Mouse (Mus musculus) spleen, adult 2 months (tissue): ENCODE measurements around the gene Aqp8.

Experiments used
- CTCF ChIP-seq: fragments of 200-500 bp; IDR thresholded peaks from 2 replicates; pipeline ENCODE4 v1.5.1; 2011; ENCODE audit warnings: mild to moderate bottlenecking, inconsistent platforms; ENCODE audit not compliant: insufficient read depth, insufficient read length, insufficient replicate concordance; ENCODE audit errors: extremely low read depth
- POLR2A ChIP-seq: fragments of 200-500 bp; IDR thresholded peaks from 2 replicates; pipeline ENCODE4 v1.6.1; 2011; ENCODE audit warnings: low read depth, low read length, inconsistent platforms

DNA sequence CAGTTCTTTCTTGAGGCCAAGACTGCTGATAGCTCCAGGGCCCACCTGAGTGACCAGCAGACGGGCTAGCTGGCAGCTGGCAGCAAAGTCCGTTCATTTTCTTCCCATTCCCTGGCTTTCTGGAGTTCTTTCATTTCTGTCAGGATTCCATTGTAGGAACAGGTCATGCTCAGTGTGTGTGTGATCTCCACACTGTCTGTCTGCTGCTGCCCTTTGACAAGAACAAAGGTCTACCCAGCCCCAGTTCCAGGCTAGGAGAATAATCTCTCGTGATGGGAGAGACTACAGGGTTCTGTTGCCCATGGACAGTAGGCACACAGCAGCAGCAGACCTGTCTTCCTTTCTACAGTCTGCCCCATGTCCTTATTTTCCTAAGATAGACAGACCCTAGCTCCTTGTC is 44.4 kb upstream of the Aqp8 start:
- TF ChIP-seq CTCF (no peak), POLR2A (no peak)
